Comparison of ENCODE assay signal across 9 mouse cellular contexts in the genomic region with DNA sequence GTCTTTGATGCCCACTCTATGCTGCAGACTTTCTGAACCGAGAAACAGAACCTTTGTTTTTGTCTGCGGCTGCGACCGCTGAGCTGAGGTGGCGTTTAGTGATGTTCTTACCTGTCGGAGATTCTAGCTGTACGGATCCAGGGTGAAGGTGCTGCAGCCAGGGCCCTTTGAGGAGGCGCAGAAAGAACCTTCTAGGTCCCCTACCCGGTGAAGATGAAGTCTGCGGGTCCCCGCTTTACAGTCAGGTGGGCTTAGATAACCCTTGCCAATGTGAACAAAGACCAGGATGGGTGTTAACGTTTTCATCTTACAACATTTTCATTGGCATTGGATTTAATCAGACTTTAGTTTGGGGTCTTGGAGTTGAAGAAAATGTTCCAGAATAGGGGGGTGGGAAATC. TPM values are rescaled to one million over a fixed set of nuclear protein-coding genes. Genes with fewer than 3 reads are reported as not detected.
A peak's percentile ranks its signal among the peaks of the same experiment; 100 is the strongest.
DNase-seq lines count a peak whose midpoint lies in the region; ATAC-seq lines count a peak whose summit lies in the region.
"Had no signal": no experiment of that assay in that cellular context is flagged by ENCODE, and none has a peak within 500 bp of the region (broad histone marks: within the 10 kb centered on the region; RNA-seq: fewer than 3 reads in every experiment).

No protein-coding gene starts in this region.

- ATAC-seq in heart, embryonic 12.5 days (ENCODE audit: insufficient number of reproducible peaks, low FRiP score) = no peak
- ATAC-seq in hindbrain, embryonic 12.5 days (ENCODE audit: low FRiP score) = peak; percentile 73
- ATAC-seq in midbrain, embryonic 14.5 days (ENCODE audit: low FRiP score, low TSS enrichment) = peak; percentile 71; the same call in 1 of the 2 replicates

- DNase-seq in heart, postnatal 10 days = no peak
- peak; percentile 32 for DNase-seq in ZHBTc4 (ENCODE audit: low read depth, low spot score)
- DNase-seq in midbrain, embryonic 14.5 days = no peak
- no peak for DNase-seq in left cerebral cortex, postnatal 36 days (ENCODE audit: low spot score in 2 of 2)
- no peak for DNase-seq in embryo, embryonic 9.5 days (ENCODE audit: extremely low spot score)
- DNase-seq in left cerebral cortex, adult 8-10 months (ENCODE audit: low spot score in 2 of 2) = no peak

- no peaks in the 10 kb centered on the region for H3K4me1 ChIP-seq in heart, embryonic 12.5 days (replicated peaks)
- no peaks in the 10 kb centered on the region for H3K4me1 ChIP-seq in hindbrain, embryonic 12.5 days
- H3K4me1 ChIP-seq in midbrain, embryonic 14.5 days (ENCODE audit: control insufficient read depth, insufficient read depth, low read length) = 0 out of 2 replicates have a peak, but pooled peaks cover 5% of the 10 kb centered on the region

- H3K27me3 ChIP-seq in heart, embryonic 12.5 days (replicated peaks) = peaks cover 24% of the 10 kb centered on the region
- peaks cover 14% of the 10 kb centered on the region for H3K27me3 ChIP-seq in hindbrain, embryonic 12.5 days
- 0 out of 2 replicates have a peak, but pooled peaks cover 5% of the 10 kb centered on the region for H3K27me3 ChIP-seq in midbrain, embryonic 14.5 days (ENCODE audit: control insufficient read depth, insufficient read depth, low read length)

- H3K9ac ChIP-seq in heart, embryonic 12.5 days = peak overlapping the region; percentile 62
- peak overlapping the region; percentile 46; the same call in 1 of the 2 replicates for H3K9ac ChIP-seq in hindbrain, embryonic 12.5 days
- peak overlapping the region; percentile 48 for H3K9ac ChIP-seq in midbrain, embryonic 14.5 days (replicated peaks; ENCODE audit: low read length)

- no peaks in the 10 kb centered on the region for H3K9me3 ChIP-seq in heart, embryonic 12.5 days (replicated peaks)
- H3K9me3 ChIP-seq in hindbrain, embryonic 12.5 days (replicated peaks) = no peaks in the 10 kb centered on the region
- H3K9me3 ChIP-seq in midbrain, embryonic 14.5 days (ENCODE audit: control insufficient read depth, low read length) = no peaks in the 10 kb centered on the region

- H3K36me3 ChIP-seq in heart, embryonic 12.5 days = no peaks in the 10 kb centered on the region
- H3K36me3 ChIP-seq in hindbrain, embryonic 12.5 days = no peaks in the 10 kb centered on the region
- no peaks in the 10 kb centered on the region for H3K36me3 ChIP-seq in midbrain, embryonic 14.5 days (ENCODE audit: control insufficient read depth, insufficient read depth, low read length)

- peak overlapping the region; percentile 63 for H3K4me3 ChIP-seq in heart, embryonic 12.5 days
- H3K4me3 ChIP-seq in hindbrain, embryonic 12.5 days = peak overlapping the region; percentile 45
- peak overlapping the region; percentile 37 for H3K4me3 ChIP-seq in midbrain, embryonic 14.5 days (replicated peaks; ENCODE audit: low read depth, low read length)

- peak overlapping the region; percentile 80 for H3K4me2 ChIP-seq in heart, embryonic 12.5 days
- H3K4me2 ChIP-seq in hindbrain, embryonic 12.5 days (replicated peaks) = peak overlapping the region; percentile 62
- peak overlapping the region; percentile 63 for H3K4me2 ChIP-seq in midbrain, embryonic 14.5 days (ENCODE audit: low read length)

- WGBS in heart, embryonic 12.5 days = under 1% methylated on average over 12 of the region's 12 CpGs
- WGBS in hindbrain, embryonic 12.5 days = 2% methylated on average over 12 of the region's 12 CpGs
- 3% methylated on average over 12 of the region's 12 CpGs for WGBS in midbrain, embryonic 14.5 days

- H3K27ac ChIP-seq in heart, embryonic 12.5 days (ENCODE audit: poor library complexity, severe bottlenecking) = no peak overlapping the region
- H3K27ac ChIP-seq in hindbrain, embryonic 12.5 days = no peak overlapping the region
- no peak overlapping the region for H3K27ac ChIP-seq in midbrain, embryonic 14.5 days (replicated peaks; ENCODE audit: low read depth, low read length)

- intact Hi-C loops in heart, postnatal 10 days (cut with DNase I) = no loop called here
- intact Hi-C loops in left cerebral cortex, postnatal 36 days (cut with DNase I) = no loop called here

RNA-seq across cellular contexts. Expression of gene Gpx5, which starts 39.0 kb away (rescaled TPM):
- not detected in 2 replicates for polyA plus RNA-seq in heart, embryonic 12.5 days (2016; fragmentation: Nextera tagmentation; extraction: Ambion mirVana)
- total RNA-seq in heart, postnatal 10 days (2021) = not detected
- polyA plus RNA-seq in hindbrain, embryonic 12.5 days (2016; fragmentation: Nextera tagmentation; extraction: Ambion mirVana) = not detected in 2 replicates
- not detected in 2 replicates for polyA plus RNA-seq in midbrain, embryonic 14.5 days (2014; fragmentation: Nextera tagmentation; extraction: Ambion mirVana)
- total RNA-seq in left cerebral cortex, postnatal 36 days (2021) = not detected
- not detected for total RNA-seq in left cerebral cortex, adult 8-10 months (2022)
- polyA plus RNA-seq: spleen, adult 2 months had no signal

RNA-seq across cellular contexts. Expression of gene Gpx6, which starts 58.4 kb away (rescaled TPM):
- polyA plus RNA-seq in heart, embryonic 12.5 days (2016; fragmentation: Nextera tagmentation; extraction: Ambion mirVana) = not detected in 2 replicates
- total RNA-seq in heart, postnatal 10 days (2021) = not detected
- 0.85 TPM in 1 of 2 replicates, not detected in the other for polyA plus RNA-seq in hindbrain, embryonic 12.5 days (2016; fragmentation: Nextera tagmentation; extraction: Ambion mirVana)
- polyA plus RNA-seq in midbrain, embryonic 14.5 days (2014; fragmentation: Nextera tagmentation; extraction: Ambion mirVana) = not detected in 2 replicates
- total RNA-seq in left cerebral cortex, postnatal 36 days (2021) = not detected
- 1 to 10 TPM in 1 of 4 experiments, under 1 TPM in 3; 0.28 to 1.4 (median 0.59) TPM for total RNA-seq in left cerebral cortex, adult 8-10 months (2022)
- polyA plus RNA-seq: spleen, adult 2 months had no signal
